Mouse (Mus musculus) heart, adult 11 months (tissue): ENCODE measurements around the gene Polr2l.

Experiments used
- DNase-seq: peaks from one replicate; pipeline ENCODE4 v3.0.0; 2022

Polr2l gene

GRCm38 (mm10) chr7:141475011-141475804 is at the start of gene Polr2l, which contains the start of gene Tspan4:
TSS of gene Polr2l (minus strand) at chr7:141475132.
TSS of gene Tspan4 (plus strand) at chr7:141475240.
- DNase-seq, result peak; percentile 99

- DNase-seq, result no peak
Measured at GRCm38 (mm10) chr7:141524271-141524670, 49.3 kb upstream of the Polr2l start.

GRCm38 (mm10) chr7:141523007-141523406 is 48.1 kb upstream of the Polr2l start:
- DNase-seq, result no peak

- DNase-seq, result no peak
Measured at GRCm38 (mm10) chr7:141519795-141520194, 44.9 kb upstream of the Polr2l start.

GRCm38 (mm10) chr7:141518926-141519325 is 44.0 kb upstream of the Polr2l start:
- DNase-seq, result no peak

GRCm38 (mm10) chr7:141518296-141518695 is 43.4 kb upstream of the Polr2l start:
- DNase-seq, result no peak

GRCm38 (mm10) chr7:141517638-141518037 is 42.7 kb upstream of the Polr2l start:
- peak; percentile 94 for DNase-seq

GRCm38 (mm10) chr7:141510681-141511191 is 35.8 kb upstream of the Polr2l start:
- DNase-seq, result no peak

- no peak for DNase-seq
Measured at GRCm38 (mm10) chr7:141510196-141510595, 35.3 kb upstream of the Polr2l start.

- DNase-seq, result no peak
Measured at GRCm38 (mm10) chr7:141508160-141508559, 33.2 kb upstream of the Polr2l start.

- DNase-seq, result no peak
Measured at GRCm38 (mm10) chr7:141506278-141506677, 31.3 kb upstream of the Polr2l start.

- DNase-seq, result no peak
Measured at GRCm38 (mm10) chr7:141502556-141502905, 27.6 kb upstream of the Polr2l start.

GRCm38 (mm10) chr7:141501820-141502555 is 27.1 kb upstream of the Polr2l start:
- no peak for DNase-seq

- DNase-seq, result peak; percentile 90
Measured at GRCm38 (mm10) chr7:141497600-141497999, 22.7 kb upstream of the Polr2l start.

GRCm38 (mm10) chr7:141495940-141496339 is 21.0 kb upstream of the Polr2l start:
- DNase-seq, result no peak

- no peak for DNase-seq
Measured at GRCm38 (mm10) chr7:141495379-141495778, 20.4 kb upstream of the Polr2l start.

- no peak for DNase-seq
Measured at GRCm38 (mm10) chr7:141493729-141494128, 18.8 kb upstream of the Polr2l start.

- no peak for DNase-seq
Measured at GRCm38 (mm10) chr7:141492738-141493137, 17.8 kb upstream of the Polr2l start.

- DNase-seq, result no peak
Measured at GRCm38 (mm10) chr7:141491151-141491550, 16.2 kb upstream of the Polr2l start.

GRCm38 (mm10) chr7:141487141-141487540 is 12.2 kb upstream of the Polr2l start:
- DNase-seq, result no peak

- DNase-seq, result no peak
Measured at GRCm38 (mm10) chr7:141486239-141486638, 11.3 kb upstream of the Polr2l start.

- no peak for DNase-seq
Measured at GRCm38 (mm10) chr7:141485606-141486005, 10.7 kb upstream of the Polr2l start.

GRCm38 (mm10) chr7:141485186-141485585 is 10.3 kb upstream of the Polr2l start:
- peak; percentile 89 for DNase-seq
